Mouse (Mus musculus) embryonic facial prominence, embryonic 11.5 days (tissue): ENCODE measurements around the gene Tubb2b. TPM values are rescaled to one million over a fixed set of nuclear protein-coding genes. Genes with fewer than 3 reads are reported as not detected.
A peak's percentile ranks its signal among the peaks of the same experiment; 100 is the strongest.

Experiments
- ATAC-seq: fragments of 200-750 bp; cut with Nextera tagmentation; replicated peaks from 2 replicates; pipeline ENCODE4 v1.8.0; 2017; ENCODE audit warnings: low read depth; ENCODE audit not compliant: insufficient number of reproducible peaks, low FRiP score, low TSS enrichment
- DNase-seq: peaks from one replicate; pipeline ENCODE4 v3.0.0-alpha.2; 2015; ENCODE audit warnings: low spot score
- H3K27ac ChIP-seq: fragments of 300-500 bp; sonication (generic); replicated peaks from 2 replicates; pipeline ENCODE4 v1.5.1; 2014; ENCODE audit warnings: mild to moderate bottlenecking, low read depth, low read length, control low read depth
- H3K27me3 ChIP-seq: fragments of 300-500 bp; sonication (generic); 2 replicates; pipeline ENCODE4 v1.6.1; 2014; ENCODE audit warnings: mild to moderate bottlenecking, low read length, moderate library complexity, mixed read lengths; ENCODE audit not compliant: control insufficient read depth, insufficient read depth
- H3K36me3 ChIP-seq: fragments of 300-500 bp; sonication (generic); replicated peaks from 2 replicates; pipeline ENCODE4 v1.6.1; 2014; ENCODE audit warnings: low read depth, mild to moderate bottlenecking, low read length, moderate library complexity, mixed read lengths; ENCODE audit not compliant: control insufficient read depth, insufficient read depth
- H3K4me1 ChIP-seq: fragments of 300-500 bp; sonication (generic); 2 replicates; pipeline ENCODE4 v1.6.1; 2014; ENCODE audit warnings: low read length, mixed read lengths; ENCODE audit not compliant: control insufficient read depth, insufficient read depth
- H3K4me2 ChIP-seq: fragments of 300-500 bp; sonication (generic); 2 replicates; pipeline ENCODE4 v1.6.1; 2014; ENCODE audit warnings: low read depth, mild to moderate bottlenecking, control low read depth, low read length, moderate library complexity
- H3K4me3 ChIP-seq: fragments of 300-500 bp; sonication (generic); 2 replicates; pipeline ENCODE4 v1.5.1; 2014; ENCODE audit warnings: low read depth, low read length, control low read depth
- H3K9ac ChIP-seq: fragments of 300-500 bp; sonication (generic); replicated peaks from 2 replicates; pipeline ENCODE4 v1.6.1; 2014; ENCODE audit warnings: mild to moderate bottlenecking, control low read depth, low read length
- H3K9me3 ChIP-seq: fragments of 300-500 bp; sonication (generic); replicated peaks from 2 replicates; pipeline ENCODE4 v1.6.1; 2016; ENCODE audit warnings: mild to moderate bottlenecking, low read length, inconsistent platforms, mixed read lengths; ENCODE audit not compliant: control insufficient read depth
- WGBS: fragments of 180-500 bp; shearing (Covaris S2); extraction: QIAGEN DNeasy Blood & Tissue Kit; methylation state at CpG from one replicate; pipeline ENCODE4 v1.1.7; 2014; 5-methylcytosine and 5-hydroxymethylcytosine counted together
- polyA plus RNA-seq: library from polyadenylated mRNA; unstranded; fragments of >200 nt; fragmentation: Nextera tagmentation; extraction: Ambion mirVana; gene quantifications from 2 replicates; pipeline ENCODE4 v1.2.1, GENCODE M21; 2014

The Tubb2b gene
- polyA plus RNA-seq, 1 experiment from 2014 or later, result 77.6 TPM

- Histone ChIP-seq H3K4me3 (no peak overlapping the region), H3K4me2 (no peak overlapping the region), H3K27me3 (no peaks in the 10 kb centered on the region), H3K27ac (no peak overlapping the region), H3K4me1 (no peaks in the 10 kb centered on the region), H3K9me3 (no peaks in the 10 kb centered on the region), H3K36me3 (no peaks in the 10 kb centered on the region), H3K9ac (no peak overlapping the region)
- ATAC-seq, result no peak
- DNase-seq, result no peak
- 69% methylated on average over 9 of the region's 9 CpGs for WGBS
Measured at GRCm38 (mm10) chr13:34084026-34084750, 46.1 kb downstream of the Tubb2b start.

- H3K9me3 ChIP-seq, result no peaks in the 10 kb centered on the region
Measured at GRCm38 (mm10) chr13:34081926-34082325, 48.3 kb downstream of the Tubb2b start.

GRCm38 (mm10) chr13:34079801-34080200, 50.5 kb downstream of the Tubb2b start:
- 86% methylated on average over 3 of the region's 3 CpGs for WGBS
- ATAC-seq (no peak), DNase-seq (no peak)
- no peak overlapping the region for H3K4me2 ChIP-seq
- no peaks in the 10 kb centered on the region for H3K9me3 ChIP-seq
- no peak overlapping the region for H3K27ac ChIP-seq
- no peaks in the 10 kb centered on the region for H3K27me3 ChIP-seq
- H3K4me1 ChIP-seq, result no peaks in the 10 kb centered on the region
- no peak overlapping the region for H3K9ac ChIP-seq
- no peaks in the 10 kb centered on the region for H3K36me3 ChIP-seq
- no peak overlapping the region for H3K4me3 ChIP-seq

More at GRCm38 (mm10) chr13:34081926-34082325, 48.3 kb downstream of the Tubb2b start:
- no peak for ATAC-seq
- no peak overlapping the region for H3K4me2 ChIP-seq
- H3K36me3 ChIP-seq, result no peaks in the 10 kb centered on the region
- no peak overlapping the region for H3K27ac ChIP-seq
- H3K9ac ChIP-seq, result no peak overlapping the region
- DNase-seq, result no peak
- no peak overlapping the region for H3K4me3 ChIP-seq
- no peaks in the 10 kb centered on the region for H3K27me3 ChIP-seq
- WGBS, result 83% methylated on average over 4 of the region's 4 CpGs
- H3K4me1 ChIP-seq, result no peaks in the 10 kb centered on the region

GRCm38 (mm10) chr13:34078500-34079280, 51.6 kb downstream of the Tubb2b start:
- no peak overlapping the region for H3K27ac ChIP-seq
- H3K27me3 ChIP-seq, result no peaks in the 10 kb centered on the region
- H3K4me2 ChIP-seq, result peak overlapping the region; percentile 80
- no peaks in the 10 kb centered on the region for H3K4me1 ChIP-seq
- H3K36me3 ChIP-seq, result no peaks in the 10 kb centered on the region
- ATAC-seq, result peak; percentile 19; the same call in 1 of the 2 replicates
- DNase-seq, result no peak
- H3K9ac ChIP-seq, result peak overlapping the region; percentile 67
- 38% methylated on average over 16 of the region's 16 CpGs for WGBS
- peak overlapping the region; percentile 50; the same call in 1 of the 2 replicates for H3K4me3 ChIP-seq
- no peaks in the 10 kb centered on the region for H3K9me3 ChIP-seq

- Histone ChIP-seq H3K9ac (peak within 1 kb of the TSS; percentile 67), H3K27ac (no peak within 1 kb of the TSS), H3K4me2 (peak within 1 kb of the TSS; percentile 80), H3K4me1 (no peaks in the 10 kb centered on the region), H3K9me3 (no peaks in the 10 kb centered on the region), H3K36me3 (no peaks in the 10 kb centered on the region), H3K4me3 (peak within 1 kb of the TSS; percentile 50), H3K27me3 (no peaks in the 10 kb centered on the region)
- DNase-seq, result peak; percentile 87
- 1% methylated on average over 43 of the region's 45 CpGs for WGBS
- peak; percentile 84 for ATAC-seq
Measured at GRCm38 (mm10) chr13:34077492-34078271, 52.6 kb downstream of the Tubb2b start, which contains the start of gene Tubb2a. TSS of gene Tubb2a (minus strand) at chr13:34078007.

Other genes starting within 250 kb of the Tubb2b start
- gene Serpinb6c, start 224.8 kb downstream of the Tubb2b start, polyA plus RNA-seq, result 0.15 TPM in 1 of 2 replicates, not detected in the other
- gene Nqo2, start 165.8 kb downstream of the Tubb2b start, polyA plus RNA-seq, result 18.0 and 19.4 TPM in 2 replicates
- 13.0 and 13.1 TPM in 2 replicates for gene Ripk1, start 128.1 kb downstream of the Tubb2b start, polyA plus RNA-seq
- gene Serpinb6a, start 127.7 kb downstream of the Tubb2b start, polyA plus RNA-seq, result 46.2 and 55.5 TPM in 2 replicates
- gene Bphl, start 92.9 kb downstream of the Tubb2b start, polyA plus RNA-seq, result 36.9 and 42.8 TPM in 2 replicates
- gene Tubb2a, start 52.5 kb downstream of the Tubb2b start, polyA plus RNA-seq, result 115 and 146 TPM in 2 replicates
- gene Psmg4, start 32.5 kb upstream of the Tubb2b start, polyA plus RNA-seq, result 101 and 108 TPM in 2 replicates
- gene Slc22a23, start 214.7 kb upstream of the Tubb2b start, polyA plus RNA-seq, result 3.8 and 4.9 TPM in 2 replicates